Mouse (Mus musculus) neural tube, embryonic 12.5 days (tissue): ENCODE data around the gene Fam3c. TPM values are rescaled to one million over a fixed set of nuclear protein-coding genes. Genes with fewer than 3 reads are reported as not detected.

Experiments used
- polyA plus RNA-seq: library from polyadenylated mRNA; unstranded; fragments of >200 nt; fragmentation: Nextera tagmentation; extraction: Ambion mirVana; gene quantifications from 2 replicates; pipeline ENCODE4 v1.2.1, GENCODE M21; 2016

The Fam3c gene
- polyA plus RNA-seq, 1 experiment from 2014 or later: 27.1 TPM

Other genes with a start within 250 kb of the Fam3c start
- 0.73 and 1.3 TPM in 2 replicates for gene Wnt16, start 68.0 kb downstream of the Fam3c start, polyA plus RNA-seq